Mouse (Mus musculus): ENCODE measurements around the gene Akap7.

DNA sequence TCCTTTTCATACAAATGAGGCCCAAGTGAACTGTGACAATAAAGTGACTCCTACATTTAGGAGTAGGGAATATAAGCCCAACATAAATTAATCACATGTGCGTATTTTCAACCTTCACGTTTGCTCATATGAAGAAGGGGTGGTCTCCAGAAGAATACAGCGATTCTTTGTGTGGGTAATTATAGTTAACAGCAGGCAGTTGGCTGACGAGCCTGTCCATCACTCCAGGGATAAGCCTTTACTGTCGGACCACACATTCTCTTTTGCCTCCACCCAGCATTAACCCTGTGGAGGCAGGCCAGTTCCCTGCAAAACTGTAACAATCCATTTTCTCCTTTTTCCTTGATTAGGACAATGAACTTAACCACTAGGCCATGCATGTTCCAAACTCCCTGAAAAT is 76.3 kb downstream of the Akap7 start:
- TF ChIP-seq CTCF (IDR thresholded peaks at IDR 0.05; ENCODE audit: control insufficient read depth, insufficient read depth, insufficient replicate concordance, low read depth, low read length) = no peak
- no peak for TF ChIP-seq POLR2A (IDR thresholded peaks at IDR 0.05; ENCODE audit: control insufficient read depth, low read depth, low read length)

Measured in testis, adult 2 months (tissue).